Mouse (Mus musculus) small intestine, adult 2 months (tissue): ENCODE data around the gene Eef2.

Source experiments
- CTCF ChIP-seq: fragments of 200-500 bp; IDR thresholded peaks from 2 replicates; pipeline ENCODE4 v1.5.1; 2012; ENCODE audit warnings: low read depth, mild to moderate bottlenecking, control low read depth, inconsistent platforms, low read length, moderate library complexity, mixed read lengths; ENCODE audit not compliant: insufficient replicate concordance, insufficient read length; ENCODE audit errors: extremely low read depth
- POLR2A ChIP-seq: fragments of 200-500 bp; IDR thresholded peaks from 2 replicates; pipeline ENCODE4 v1.6.1; 2012; ENCODE audit warnings: low read depth, mild to moderate bottlenecking, control low read depth, inconsistent platforms, low read length, moderate library complexity

GRCm38 (mm10) chr10:81136706-81137231, 39.7 kb upstream of the Eef2 start:
- no peak for TF ChIP-seq CTCF
- no peak for TF ChIP-seq POLR2A
